ENCODE assay signal across 8 mouse cellular contexts in genomic region chr11:80088917-80089816, GRCm38 (mm10). TPM values are rescaled to one million over a fixed set of nuclear protein-coding genes. Genes with fewer than 3 reads are reported as not detected.
DNase-seq lines count a peak whose midpoint lies in the region; ATAC-seq and TF ChIP-seq lines count a peak whose summit lies in the region.

TSS of gene Atad5 (plus strand) at chr11:80089400.

- H3K9ac ChIP-seq in heart, embryonic 15.5 days, result peak within 1 kb of the TSS; percentile 82
- H3K9ac ChIP-seq in liver, embryonic 14.5 days (replicated peaks), result peak within 1 kb of the TSS; percentile 99
- H3K9ac ChIP-seq in neural tube, embryonic 11.5 days (ENCODE audit: low read length), result peak within 1 kb of the TSS; percentile 95
- peak within 1 kb of the TSS; percentile 89 for H3K9ac ChIP-seq in stomach, postnatal 0 days (ENCODE audit: low read length)

- DNase-seq in c-Kit-negative CD71-positive TER-119-positive erythroid progenitor cells, embryonic 14.5 days (ENCODE audit: low read depth, low spot score), result peak; percentile 91
- peak; percentile 83 for DNase-seq in forebrain, embryonic 10.5 days (ENCODE audit: extremely low spot score, low spot score)
- DNase-seq in kidney, postnatal 25 days, result peak; percentile 94 to 95
- peak; percentile 81 to 83 (median 82) for DNase-seq in liver, embryonic 14.5 days (ENCODE audit: low read depth in 3 of 3, low spot score in 3 of 3)
- DNase-seq in neural tube, embryonic 11.5 days (ENCODE audit: low spot score), result peak; percentile 90
- DNase-seq in stomach, postnatal 0 days (ENCODE audit: low spot score), result peak; percentile 87

- peak; percentile 36; the same call in 1 of the 2 replicates for TF ChIP-seq EP300 in liver, embryonic 14.5 days (IDR thresholded peaks at IDR 0.05; ENCODE audit: low read depth)
- TF ChIP-seq EP300 in stomach, postnatal 0 days (optimal IDR thresholded peaks at IDR 0.05), result no peak

- peak; percentile 72 for ATAC-seq in CD4-positive, CD25-positive, alpha-beta regulatory T cell, adult 4 months
- peak; percentile 77 for ATAC-seq in heart, embryonic 15.5 days (replicated peaks; ENCODE audit: insufficient number of reproducible peaks, insufficient read depth, low FRiP score, low read depth)
- peak; percentile 82 for ATAC-seq in liver, embryonic 14.5 days (ENCODE audit: insufficient read depth)
- ATAC-seq in neural tube, embryonic 11.5 days (ENCODE audit: insufficient read depth, low FRiP score, low TSS enrichment), result 0 out of 2 replicates have a peak, but pooled peaks have one; percentile 38
- ATAC-seq in stomach, postnatal 0 days (ENCODE audit: low FRiP score, low TSS enrichment), result peak; percentile 72

- peaks cover 20% of the 10 kb centered on the region for H3K4me1 ChIP-seq in forebrain, embryonic 10.5 days
- peaks cover 6% of the 10 kb centered on the region for H3K4me1 ChIP-seq in heart, embryonic 15.5 days (replicated peaks)
- H3K4me1 ChIP-seq in liver, embryonic 14.5 days (replicated peaks; ENCODE audit: control insufficient read depth in 2 of 2, insufficient read depth in 2 of 2, low read length in 1 of 2), result peaks cover 16 to 19% of the 10 kb centered on the region in 2 experiments
- no peaks in the 10 kb centered on the region for H3K4me1 ChIP-seq in neural tube, embryonic 11.5 days (ENCODE audit: control insufficient read depth, insufficient read depth, low read length)
- no peaks in the 10 kb centered on the region for H3K4me1 ChIP-seq in stomach, postnatal 0 days (replicated peaks; ENCODE audit: control insufficient read depth, insufficient read depth)

- no peak for TF ChIP-seq CTCF in liver, embryonic 14.5 days (IDR thresholded peaks at IDR 0.05; ENCODE audit: low read depth)
- TF ChIP-seq CTCF in stomach, postnatal 0 days (IDR thresholded peaks at IDR 0.05; ENCODE audit: low read depth), result no peak

- peak within 1 kb of the TSS; percentile 95 for H3K27ac ChIP-seq in forebrain, embryonic 10.5 days
- H3K27ac ChIP-seq in heart, embryonic 15.5 days, result peak within 1 kb of the TSS; percentile 58
- peak within 1 kb of the TSS; percentile 73 for H3K27ac ChIP-seq in liver, embryonic 14.5 days
- peak within 1 kb of the TSS; percentile 42; the same call in 1 of the 2 replicates for H3K27ac ChIP-seq in neural tube, embryonic 11.5 days (ENCODE audit: low read depth, low read length)
- H3K27ac ChIP-seq in stomach, postnatal 0 days (replicated peaks), result peak within 1 kb of the TSS; percentile 31; the same call in 1 of the 2 replicates

- H3K4me2 ChIP-seq in heart, embryonic 15.5 days, result peak within 1 kb of the TSS; percentile 72
- peak within 1 kb of the TSS; percentile 77 for H3K4me2 ChIP-seq in liver, embryonic 14.5 days (ENCODE audit: low read depth)
- H3K4me2 ChIP-seq in neural tube, embryonic 11.5 days (ENCODE audit: low read depth), result peak within 1 kb of the TSS; percentile 84
- peak within 1 kb of the TSS; percentile 95 for H3K4me2 ChIP-seq in stomach, postnatal 0 days (replicated peaks; ENCODE audit: low read depth)

- H3K9me3 ChIP-seq in forebrain, embryonic 10.5 days, result no peaks in the 10 kb centered on the region
- H3K9me3 ChIP-seq in heart, embryonic 15.5 days (replicated peaks), result no peaks in the 10 kb centered on the region
- H3K9me3 ChIP-seq in liver, embryonic 14.5 days (ENCODE audit: control insufficient read depth, low read length), result no peaks in the 10 kb centered on the region
- no peaks in the 10 kb centered on the region for H3K9me3 ChIP-seq in neural tube, embryonic 11.5 days (ENCODE audit: control insufficient read depth, low read length)
- H3K9me3 ChIP-seq in stomach, postnatal 0 days (ENCODE audit: control insufficient read depth, low read length), result no peaks in the 10 kb centered on the region

- 6% methylated on average over 57 of the region's 57 CpGs for WGBS in forebrain, embryonic 10.5 days
- 3% methylated on average over 57 of the region's 57 CpGs for WGBS in heart, embryonic 15.5 days
- under 1% methylated on average over 57 of the region's 57 CpGs for WGBS in liver, embryonic 14.5 days (ENCODE audit: insufficient replicate concordance)
- WGBS in neural tube, embryonic 11.5 days, result 5% methylated on average over 57 of the region's 57 CpGs
- 4% methylated on average over 57 of the region's 57 CpGs for WGBS in stomach, postnatal 0 days

- peak within 1 kb of the TSS; percentile 100 for H3K4me3 ChIP-seq in forebrain, embryonic 10.5 days
- peak within 1 kb of the TSS; percentile 90 for H3K4me3 ChIP-seq in heart, embryonic 15.5 days
- H3K4me3 ChIP-seq in liver, embryonic 14.5 days (ENCODE audit: insufficient read depth in 1 of 2, low read depth in 2 of 2, low read length in 2 of 2), result peak within 1 kb of the TSS; percentile 97 to 98
- H3K4me3 ChIP-seq in neural tube, embryonic 11.5 days (ENCODE audit: low read depth, low read length), result peak within 1 kb of the TSS; percentile 100
- peak within 1 kb of the TSS; percentile 85 for H3K4me3 ChIP-seq in stomach, postnatal 0 days (ENCODE audit: low read depth, low read length)

- H3K27me3 ChIP-seq in forebrain, embryonic 10.5 days (ENCODE audit: poor library complexity, severe bottlenecking), result no peaks in the 10 kb centered on the region
- H3K27me3 ChIP-seq in heart, embryonic 15.5 days, result no peaks in the 10 kb centered on the region
- H3K27me3 ChIP-seq in liver, embryonic 14.5 days (ENCODE audit: control insufficient read depth, insufficient read depth, low read length), result no peaks in the 10 kb centered on the region
- H3K27me3 ChIP-seq in neural tube, embryonic 11.5 days (ENCODE audit: control insufficient read depth, insufficient read depth, low read length), result no peaks in the 10 kb centered on the region
- H3K27me3 ChIP-seq in stomach, postnatal 0 days (ENCODE audit: control insufficient read depth, insufficient read depth, low read length), result no peaks in the 10 kb centered on the region

- H3K36me3 ChIP-seq in forebrain, embryonic 10.5 days (replicated peaks), result peaks cover 16% of the 10 kb centered on the region
- H3K36me3 ChIP-seq in heart, embryonic 15.5 days, result no peaks in the 10 kb centered on the region
- H3K36me3 ChIP-seq in liver, embryonic 14.5 days (replicated peaks; ENCODE audit: control insufficient read depth, insufficient read depth, low read depth), result peaks cover 3% of the 10 kb centered on the region
- no peaks in the 10 kb centered on the region for H3K36me3 ChIP-seq in neural tube, embryonic 11.5 days (ENCODE audit: control insufficient read depth, insufficient read depth, low read length)
- no peaks in the 10 kb centered on the region for H3K36me3 ChIP-seq in stomach, postnatal 0 days (ENCODE audit: control insufficient read depth, insufficient read depth, low read length)

RNA-seq across cellular contexts. Expression of gene Atad5, which starts in this region (rescaled TPM):
- 1 to 10 TPM; 3.5 to 3.6 TPM for polyA plus RNA-seq in CD4-positive, CD25-positive, alpha-beta regulatory T cell, adult 4 months (2017; shearing (Covaris generic))
- 20.3 and 20.7 TPM in 2 replicates for polyA plus RNA-seq in forebrain, embryonic 10.5 days (2016; fragmentation: Nextera tagmentation; extraction: Ambion mirVana)
- 4.4 and 4.7 TPM in 2 replicates for polyA plus RNA-seq in heart, embryonic 15.5 days (2015; fragmentation: Nextera tagmentation; extraction: Ambion mirVana)
- polyA plus RNA-seq in liver, embryonic 14.5 days (2012; rRNA removed), result 7.1 and 10.9 TPM in 2 replicates
- polyA plus RNA-seq in liver, embryonic 14.5 days (2014; fragmentation: Nextera tagmentation; extraction: Ambion mirVana), result 11.6 and 11.8 TPM in 2 replicates
- polyA plus RNA-seq in neural tube, embryonic 11.5 days (2014; fragmentation: Nextera tagmentation; extraction: Ambion mirVana), result 14.2 and 15.6 TPM in 2 replicates
- polyA plus RNA-seq in stomach, postnatal 0 days (2015; fragmentation: Nextera tagmentation; extraction: Ambion mirVana), result 1.6 and 2.2 TPM in 2 replicates

Comparison
In these comparisons a context has a peak if more than half of its experiments do, and no peak if none do; other contexts are left out.
1. Peak in every context shown above with its lines: DNase-seq, ATAC-seq, H3K4me3 ChIP-seq and H3K27ac ChIP-seq.
2. H3K27ac ChIP-seq: peak in every context shown above with its lines; median percentile 95 in forebrain, embryonic 10.5 days; 73 in liver, embryonic 14.5 days; 58 in heart, embryonic 15.5 days; 42 in neural tube, embryonic 11.5 days; 31 in stomach, postnatal 0 days.